Mouse (Mus musculus): ENCODE results near the gene Mus81. TPM values are rescaled to one million over a fixed set of nuclear protein-coding genes. Genes with fewer than 3 reads are reported as not detected.

Mus81 gene
- total RNA-seq, 2 experiments from 2014 or later = 32.2 to 33.3 TPM

DNA sequence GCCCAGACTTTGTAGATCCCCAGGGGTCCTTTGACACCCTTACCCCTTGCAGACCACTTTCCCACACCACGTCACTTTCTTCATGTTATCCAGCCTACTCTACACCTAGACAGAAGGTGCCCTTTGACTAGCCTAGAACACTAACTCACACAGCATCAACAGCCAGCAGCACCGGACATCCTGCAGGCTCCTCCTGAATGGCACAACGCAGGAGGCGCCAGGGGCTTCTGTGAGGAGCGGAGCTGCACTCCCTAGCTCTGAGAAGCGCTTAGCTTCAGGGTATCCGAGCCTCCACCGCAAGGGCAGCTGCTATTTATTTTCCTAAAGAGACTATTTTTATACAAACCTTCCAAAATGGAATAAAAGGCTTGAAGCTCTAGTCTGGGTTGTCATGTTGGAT lies 32.6 kb downstream of the Mus81 start:
- intact Hi-C loops (cut with DNase I) = no loop called here

DNA sequence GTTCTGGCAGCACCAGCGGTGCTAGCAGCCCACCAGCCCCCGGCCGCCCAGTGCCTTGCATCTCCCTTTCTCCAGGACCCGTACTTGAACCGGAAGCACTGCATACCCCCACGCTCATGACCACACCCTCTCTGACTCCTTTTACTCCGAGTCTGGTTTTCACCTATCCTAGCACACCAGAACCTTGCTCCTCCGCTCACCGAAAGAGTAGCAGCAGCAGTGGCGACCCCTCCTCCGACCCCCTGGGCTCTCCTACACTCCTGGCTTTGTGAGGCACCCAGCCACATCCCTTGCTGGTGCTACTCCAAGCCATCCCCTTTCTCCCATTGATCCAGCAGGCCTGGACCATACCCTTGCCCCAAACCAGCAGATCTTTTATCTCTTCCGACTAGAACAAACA lies 33.2 kb downstream of the Mus81 start:
- intact Hi-C loops (cut with DNase I) = no loop called here
- DNase-seq (ENCODE audit: extremely low spot score in 1 of 2, low spot score in 2 of 2) = peak in 1 of 2 experiments; percentile 41

More for the DNA sequence above, 32.6 kb downstream of the Mus81 start:
- peak in 1 of 2 experiments; percentile 55 for DNase-seq (ENCODE audit: extremely low spot score in 1 of 2, low spot score in 2 of 2)

DNA sequence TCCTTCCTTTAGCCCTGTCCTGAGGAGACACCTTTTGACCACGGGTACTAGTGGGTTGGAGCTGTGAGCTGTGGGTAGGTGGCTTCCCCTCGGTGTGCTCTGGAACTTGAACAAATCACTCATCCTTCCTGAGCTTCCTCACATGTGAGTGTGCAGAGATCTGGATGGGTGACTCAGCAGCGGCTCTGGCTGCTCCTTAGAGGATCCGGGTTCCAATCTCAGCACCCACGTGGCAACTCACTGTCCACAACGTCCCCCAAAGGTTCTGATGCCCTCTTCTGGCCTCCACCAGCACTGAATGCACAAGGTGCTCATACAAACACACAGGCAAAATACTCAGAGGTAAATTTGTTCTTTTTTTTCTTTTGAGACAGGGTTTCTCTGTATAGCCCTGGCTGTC lies 36.4 kb downstream of the Mus81 start:
- intact Hi-C loops (cut with DNase I) = no loop called here
- no peak for DNase-seq (ENCODE audit: extremely low spot score in 1 of 2, low spot score in 2 of 2)

DNA sequence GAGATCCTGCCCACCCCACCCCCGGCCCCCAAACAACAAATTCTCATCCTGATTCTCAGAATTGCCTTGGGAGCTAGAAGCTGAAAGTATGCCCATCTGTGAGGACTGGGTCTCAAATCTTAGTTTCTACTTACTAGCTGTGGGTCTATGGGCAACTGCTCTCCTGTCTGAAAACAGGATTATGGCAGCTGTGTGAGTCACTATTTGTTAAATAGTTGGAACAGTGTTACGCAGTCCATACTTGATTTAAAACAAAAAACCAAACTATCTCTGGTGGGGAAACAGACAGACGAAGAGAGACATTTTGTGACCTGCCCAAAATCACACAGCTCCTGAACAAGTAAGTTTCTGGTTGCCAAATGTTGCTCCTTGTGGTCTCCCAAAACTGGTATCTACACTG lies 38.5 kb downstream of the Mus81 start:
- no peak for DNase-seq (ENCODE audit: extremely low spot score in 1 of 2, low spot score in 2 of 2)

DNA sequence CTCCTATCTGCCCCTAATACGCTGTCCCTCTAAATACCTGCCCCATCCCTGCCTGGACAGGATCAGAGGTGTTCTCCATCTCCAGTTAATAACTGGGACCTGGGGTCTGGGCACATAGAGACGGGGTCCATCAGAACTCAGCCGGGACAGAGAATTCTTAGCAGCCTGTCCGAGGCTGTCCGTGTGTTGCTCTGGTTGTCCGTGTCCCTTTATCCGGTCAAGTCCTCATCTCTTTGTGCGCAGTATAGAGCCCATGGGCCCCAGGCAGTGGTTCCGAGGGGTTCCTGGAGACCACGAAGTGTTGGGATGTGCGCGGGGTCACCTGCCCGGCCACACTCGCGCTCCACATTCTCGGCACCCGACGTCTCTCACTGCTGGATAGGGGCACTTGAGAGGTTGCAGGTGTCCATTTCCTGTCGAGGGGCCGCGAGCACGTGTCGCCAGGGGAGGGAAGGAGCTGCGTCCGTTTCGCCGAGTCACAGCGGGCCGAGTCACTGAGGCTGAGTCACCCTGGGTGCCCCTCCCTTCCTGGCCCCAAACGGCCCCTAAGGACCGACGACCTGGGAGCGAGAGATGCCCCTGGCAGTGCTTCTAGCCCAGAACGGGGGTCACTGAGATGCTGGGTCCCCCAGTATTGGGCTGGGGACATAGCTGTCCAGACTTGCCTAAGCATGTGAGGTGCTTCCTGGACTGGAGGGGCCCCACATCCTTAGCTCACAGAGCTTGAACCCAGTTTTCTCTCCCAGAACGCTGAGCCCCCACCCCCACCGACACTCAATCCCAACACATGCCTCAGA lies 39.6 kb downstream of the Mus81 start:
- peak in 1 of 2 experiments; percentile 48 for DNase-seq (ENCODE audit: extremely low spot score in 1 of 2, low spot score in 2 of 2)
- intact Hi-C loops (cut with DNase I) = no loop called here

More for the DNA sequence above, 38.5 kb downstream of the Mus81 start:
- intact Hi-C loops (cut with DNase I) = no loop called here

DNA sequence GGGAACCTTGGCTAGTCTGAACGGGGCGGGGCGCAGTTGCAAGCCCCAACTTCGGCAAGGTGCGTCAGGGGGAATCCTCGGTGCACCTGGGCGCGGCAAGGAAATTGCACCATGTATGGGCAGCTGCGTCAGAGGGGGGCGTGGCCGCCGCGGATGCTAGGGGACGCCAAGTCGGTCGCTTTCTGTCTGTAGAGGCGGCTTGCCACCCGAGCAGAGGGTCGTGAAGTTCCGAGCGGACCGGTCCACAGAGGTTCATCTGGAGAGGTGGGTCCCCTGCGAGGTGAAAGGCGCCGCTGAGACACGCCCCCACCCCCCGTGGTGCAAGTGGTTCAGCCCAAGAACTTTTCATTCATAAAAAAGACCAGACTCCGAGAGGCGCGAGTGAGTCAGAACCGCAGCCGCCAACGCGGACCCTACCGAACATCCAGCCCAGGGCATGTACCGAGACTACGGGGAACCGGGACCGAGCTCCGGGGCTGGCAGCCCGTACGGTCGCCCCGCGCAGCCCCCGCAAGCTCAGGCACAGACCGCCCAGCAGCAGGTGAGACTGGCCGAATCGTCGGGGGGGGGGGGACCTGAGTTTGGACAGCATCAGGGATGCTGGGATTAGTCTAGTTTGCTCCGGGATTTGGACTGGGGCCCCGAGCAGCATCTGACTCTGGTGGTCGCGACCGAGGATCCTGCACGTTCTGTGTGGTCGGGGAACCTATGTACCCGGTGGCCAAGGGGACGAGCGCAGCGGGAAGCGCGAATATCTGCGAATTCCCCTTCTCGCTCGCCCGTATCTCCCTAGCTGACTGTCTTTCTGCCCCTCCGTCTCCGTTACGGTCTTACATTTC lies 40.5 kb downstream of the Mus81 start, which contains the start of gene Fosl1:
Gene Fosl1 (plus strand): TSS at position 33 of the 839 bp plus-strand sequence.
- intact Hi-C loops (cut with DNase I) = no loop called here
- peak in 1 of 2 experiments; percentile 83 for DNase-seq (ENCODE audit: extremely low spot score in 1 of 2, low spot score in 2 of 2)

DNA sequence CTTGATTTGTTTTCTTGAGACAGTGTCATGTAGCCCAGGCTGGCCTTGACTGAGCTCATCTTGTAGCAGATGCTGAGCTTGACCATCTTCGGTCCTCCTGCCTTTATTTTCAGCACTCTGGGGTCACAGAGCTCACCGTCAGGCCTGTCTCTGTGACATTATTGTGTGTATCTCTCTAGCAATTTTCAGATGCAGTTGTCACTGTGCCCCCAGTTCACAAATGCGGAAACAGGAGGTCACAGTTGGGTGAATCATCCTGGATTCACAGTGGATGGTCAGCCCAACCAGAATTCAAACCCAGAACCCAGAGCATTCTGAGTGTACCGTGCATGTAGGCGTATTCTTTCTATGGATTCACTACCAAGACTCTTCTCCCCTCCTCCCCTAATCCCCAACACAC lies 42.5 kb downstream of the Mus81 start:
- DNase-seq (ENCODE audit: extremely low spot score in 1 of 2, low spot score in 2 of 2) = no peak
- intact Hi-C loops (cut with DNase I) = no loop called here

DNA sequence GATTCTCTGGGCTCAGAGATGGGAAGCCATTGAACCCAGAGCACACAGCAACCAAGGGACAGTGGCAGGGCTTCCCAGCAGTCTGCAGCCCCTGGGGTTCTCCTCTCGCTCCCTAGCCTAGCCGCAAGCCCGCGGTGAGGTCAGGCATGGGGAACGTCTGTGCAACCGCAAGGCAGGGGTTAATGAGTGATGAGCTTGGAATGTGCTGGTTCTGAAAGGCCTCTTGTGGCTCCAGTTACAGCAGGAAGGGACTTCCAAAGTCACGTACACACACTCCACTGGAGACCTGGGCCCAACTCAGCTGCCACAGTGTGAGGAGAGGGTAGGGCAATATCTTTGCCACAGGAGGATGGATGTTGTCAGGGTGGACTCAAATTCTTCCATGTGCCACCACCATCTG lies 43.2 kb downstream of the Mus81 start:
- DNase-seq (ENCODE audit: extremely low spot score in 1 of 2, low spot score in 2 of 2) = no peak
- intact Hi-C loops (cut with DNase I) = no loop called here

DNA sequence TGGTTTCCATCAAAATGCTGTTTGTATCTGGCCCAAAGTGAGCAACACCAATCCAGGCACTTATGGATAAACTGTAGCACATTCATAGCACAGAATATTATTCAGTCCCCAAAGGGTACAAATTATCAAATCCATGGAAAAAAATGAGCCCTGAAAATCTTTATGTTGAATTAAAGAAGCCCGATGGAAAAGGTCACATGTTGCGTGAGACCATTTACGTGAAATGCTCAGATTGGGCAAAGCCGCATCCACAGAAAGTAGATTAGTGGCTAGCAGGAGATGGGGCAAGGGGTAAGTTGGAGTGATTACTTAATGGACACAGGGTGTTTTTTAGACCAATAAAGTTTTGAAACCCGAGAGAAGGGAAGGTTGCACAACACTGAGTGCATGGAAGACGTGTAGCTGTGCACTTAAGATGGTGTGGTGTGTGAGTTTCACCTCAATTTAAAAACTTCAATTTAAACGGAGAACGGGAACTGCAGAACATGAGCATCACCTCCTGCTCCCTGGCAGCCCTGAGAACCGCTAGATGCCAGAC lies 43.8 kb downstream of the Mus81 start:
- DNase-seq (ENCODE audit: extremely low spot score in 1 of 2, low spot score in 2 of 2) = no peak
- intact Hi-C loops (cut with DNase I) = no loop called here

DNA sequence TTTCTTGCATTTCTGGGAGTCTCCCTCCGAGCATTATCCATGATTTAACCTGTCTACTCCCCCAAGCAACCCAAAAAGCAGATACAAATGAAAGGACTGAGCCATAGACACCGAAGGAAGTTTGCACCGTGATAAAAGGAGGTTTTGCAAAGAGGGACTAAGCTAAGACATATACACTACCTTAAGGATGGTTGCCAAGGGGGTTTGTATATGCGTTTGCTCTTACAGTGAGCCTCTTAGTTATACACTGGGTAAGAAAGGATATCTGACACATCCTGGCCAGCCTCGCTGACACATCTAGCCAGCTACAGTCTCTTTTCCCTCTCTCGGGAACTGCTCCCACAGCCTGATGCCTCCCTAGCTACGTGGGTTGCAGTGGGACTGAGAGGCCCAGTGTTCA lies 54.3 kb downstream of the Mus81 start:
- intact Hi-C loops (cut with DNase I) = no loop called here
- no peak for DNase-seq (ENCODE audit: extremely low spot score in 1 of 2, low spot score in 2 of 2)

DNA sequence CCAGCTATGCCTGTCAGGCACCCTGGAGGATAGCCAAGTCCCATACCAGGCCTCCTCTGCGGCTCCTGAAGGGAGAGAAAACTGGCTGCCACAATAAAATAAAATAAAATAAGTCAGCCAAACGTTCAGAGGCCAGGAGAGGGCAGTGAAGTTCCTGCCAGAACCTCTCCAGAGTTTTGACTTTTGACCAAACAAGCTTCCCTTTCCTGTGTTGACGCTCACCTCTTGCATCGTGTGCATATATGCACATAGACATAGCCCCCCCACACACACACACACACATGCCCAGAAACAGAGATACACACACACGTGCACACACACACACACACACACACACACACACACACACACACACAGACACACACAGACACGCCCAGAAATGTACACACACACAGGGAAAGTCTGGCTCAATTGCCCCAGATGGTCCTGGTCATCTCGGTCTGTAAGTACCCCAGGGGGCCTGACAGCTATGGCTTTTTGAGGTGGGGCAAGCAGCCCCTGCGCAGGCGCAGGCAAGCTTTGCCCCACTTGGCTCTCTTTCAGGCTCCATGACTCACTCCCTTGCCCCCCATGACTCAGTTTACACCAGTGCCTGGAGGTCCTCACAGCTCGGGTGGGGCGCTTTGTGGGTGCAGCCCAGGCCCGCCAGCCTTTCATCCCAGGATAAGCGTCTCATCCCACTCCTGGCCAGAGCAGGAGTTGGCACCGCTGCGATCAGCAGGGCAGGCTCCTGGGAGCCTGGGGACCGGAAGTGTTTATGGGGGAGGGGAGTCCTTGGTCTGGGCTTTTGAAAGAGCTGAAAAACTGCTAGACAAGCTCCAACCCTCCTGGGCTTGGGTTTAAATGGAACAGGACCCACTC lies 55.0 kb downstream of the Mus81 start:
- intact Hi-C loops (cut with DNase I) = no loop called here
- DNase-seq (ENCODE audit: extremely low spot score in 1 of 2, low spot score in 2 of 2) = peak in 1 of 2 experiments; percentile 65

Other genes with a start within 250 kb of the Mus81 start
- gene Pacs1, start 215.3 kb downstream of the Mus81 start, total RNA-seq (2021) = 10 to 100 TPM; 77.2 to 77.9 TPM
- gene Sf3b2, start 192.9 kb downstream of the Mus81 start, total RNA-seq (2021) = 100 to 1,000 TPM; 185 to 193 TPM
- 10 to 100 TPM; 84.1 to 90.3 TPM for gene Gal3st3, start 190.1 kb downstream of the Mus81 start, total RNA-seq (2021)
- gene Catsper1, start 152.7 kb downstream of the Mus81 start, total RNA-seq (2021) = not detected
- 10 to 100 TPM; 10.4 to 13.8 TPM for gene Cst6, start 138.8 kb downstream of the Mus81 start, total RNA-seq (2021)
- gene Eif1ad, start 121.7 kb downstream of the Mus81 start, total RNA-seq (2021) = 10 to 100 TPM; 30.0 to 31.0 TPM
- 100 to 1,000 TPM; 113 to 124 TPM for gene Banf1, start 121.2 kb downstream of the Mus81 start, total RNA-seq (2021)
- 10 to 100 TPM; 80.1 to 97.5 TPM for gene Sart1, start 99.7 kb downstream of the Mus81 start, total RNA-seq (2021)
- not detected for gene Tsga10ip, start 85.9 kb downstream of the Mus81 start, total RNA-seq (2021)
- gene Drap1, start 63.4 kb downstream of the Mus81 start, total RNA-seq (2021) = 100 to 1,000 TPM; 188 to 190 TPM
- 10 to 100 TPM; 60.0 to 65.6 TPM for gene AI837181, start 63.3 kb downstream of the Mus81 start, total RNA-seq (2021)
- gene Fosl1, start 40.9 kb downstream of the Mus81 start, total RNA-seq (2021) = not detected
- gene Ccdc85b, start 30.5 kb downstream of the Mus81 start, total RNA-seq (2021) = 10 to 100 TPM; 21.9 to 24.0 TPM
- 10 to 100 TPM; 89.9 to 90.4 TPM for gene Fibp, start 27.8 kb downstream of the Mus81 start, total RNA-seq (2021)
- 1 to 10 TPM; 2.5 to 4.9 TPM for gene Ctsw, start 19.9 kb downstream of the Mus81 start, total RNA-seq (2021)
- gene Efemp2, start 14.4 kb downstream of the Mus81 start, total RNA-seq (2021) = 10 to 100 TPM; 18.3 to 18.6 TPM
- gene Cfl1, start 2.1 kb upstream of the Mus81 start, total RNA-seq (2021) = 1,000 to 10,000 TPM; 1,943 to 1,967 TPM
- 1 to 10 TPM; 4.8 to 5.4 TPM for gene 1700020D05Rik, start 15.4 kb upstream of the Mus81 start, total RNA-seq (2021)
- gene Snx32, start 22.1 kb upstream of the Mus81 start, total RNA-seq (2021) = 10 to 100 TPM; 76.9 to 77.8 TPM
- not detected for gene Ovol1, start 72.2 kb upstream of the Mus81 start, total RNA-seq (2021)
- gene Ap5b1, start 79.6 kb upstream of the Mus81 start, total RNA-seq (2021) = 1 to 10 TPM; 8.3 to 9.2 TPM
- gene Rnaseh2c, start 113.5 kb upstream of the Mus81 start, total RNA-seq (2021) = 10 to 100 TPM; 68.2 to 71.7 TPM
- 10 to 100 TPM; 70.9 to 79.7 TPM for gene Kat5, start 121.8 kb upstream of the Mus81 start, total RNA-seq (2021)
- 10 to 100 TPM; 21.3 to 21.9 TPM for gene Rela, start 149.1 kb upstream of the Mus81 start, total RNA-seq (2021)
- 10 to 100 TPM; 24.6 to 26.5 TPM for gene Sipa1, start 175.3 kb upstream of the Mus81 start, total RNA-seq (2021)
- 10 to 100 TPM; 11.9 to 14.3 TPM for gene Map3k11, start 200.3 kb upstream of the Mus81 start, total RNA-seq (2021)
- 10 to 100 TPM; 69.0 to 82.7 TPM for gene Pcnx3, start 200.5 kb upstream of the Mus81 start, total RNA-seq (2021)
- not detected for gene Kcnk7, start 216.0 kb upstream of the Mus81 start, total RNA-seq (2021)
- gene Ehbp1l1, start 237.9 kb upstream of the Mus81 start, total RNA-seq (2021) = 10 to 100 TPM; 50.4 to 52.0 TPM
- gene Fam89b, start 241.3 kb upstream of the Mus81 start, total RNA-seq (2021) = 10 to 100 TPM; 46.6 to 47.6 TPM